Mouse (Mus musculus) megakaryocyte, embryonic 14.5 days (primary cell): ENCODE results near the gene Gm17334. TPM values are rescaled to one million over a fixed set of nuclear protein-coding genes. Genes with fewer than 3 reads are reported as not detected.

Experiments
- H3K27me3 ChIP-seq: replicated peaks from 2 replicates; pipeline ENCODE3; 2012; ENCODE audit warnings: inconsistent platforms
- H3K36me3 ChIP-seq: replicated peaks from 2 replicates; pipeline ENCODE3; 2012; ENCODE audit warnings: low read length, inconsistent platforms, mixed read lengths
- H3K4me1 ChIP-seq: 2 replicates; pipeline ENCODE4 v1.6.1; 2012; ENCODE audit warnings: inconsistent platforms
- H3K4me3 ChIP-seq: replicated peaks from 2 replicates; pipeline ENCODE3; 2012; ENCODE audit warnings: moderate library complexity, mild to moderate bottlenecking, inconsistent platforms
- H3K9me3 ChIP-seq: 2 replicates; pipeline ENCODE4 v1.6.1; 2012; ENCODE audit warnings: inconsistent platforms
- FLI1 ChIP-seq: IDR thresholded peaks from 2 replicates; pipeline ENCODE4 v1.6.1; 2012; ENCODE audit warnings: low read length, inconsistent platforms, mixed read lengths
- GATA1 ChIP-seq: IDR thresholded peaks from 3 replicates; pipeline ENCODE4 v1.6.1; 2012; ENCODE audit warnings: mixed read lengths, low read length, inconsistent platforms, borderline replicate concordance
- polyA plus RNA-seq: library from polyadenylated mRNA; stranded (reverse); fragments of >175 nt; gene quantifications from 2 replicates; pipeline ENCODE4 v1.2.3, GENCODE M21; 2012; ENCODE audit warnings: low replicate concordance; ENCODE audit not compliant: insufficient read depth

The Gm17334 gene
- polyA plus RNA-seq, 1 experiment, result not detected

- Histone ChIP-seq H3K4me3 (no peak overlapping the region), H3K9me3 (no peaks in the 10 kb centered on the region), H3K36me3 (no peaks in the 10 kb centered on the region), H3K4me1 (peaks cover 47% of the 10 kb centered on the region), H3K27me3 (no peaks in the 10 kb centered on the region)
- no peak for TF ChIP-seq FLI1
- no peak for TF ChIP-seq GATA1
These were observed 40.7 kb downstream of the Gm17334 start for GRCm38 (mm10) chr11:53732244-53732643.

GRCm38 (mm10) chr11:53731457-53731856 is 41.5 kb downstream of the Gm17334 start:
- H3K36me3 ChIP-seq, result no peaks in the 10 kb centered on the region
- peaks cover 39% of the 10 kb centered on the region for H3K4me1 ChIP-seq
- TF ChIP-seq FLI1 (no peak), GATA1 (no peak)
- no peak overlapping the region for H3K4me3 ChIP-seq
- H3K27me3 ChIP-seq, result peaks cover 5% of the 10 kb centered on the region
- no peaks in the 10 kb centered on the region for H3K9me3 ChIP-seq

Other genes with a start within 250 kb of the Gm17334 start
- gene Kif3a, start 205.8 kb downstream of the Gm17334 start, polyA plus RNA-seq, result 1.6 and 5.8 TPM in 2 replicates
- not detected in 2 replicates for gene Il4, start 154.5 kb downstream of the Gm17334 start, polyA plus RNA-seq
- gene Il13, start 138.5 kb downstream of the Gm17334 start, polyA plus RNA-seq, result 0.17 TPM in 1 of 2 replicates, not detected in the other
- gene Rad50, start 65.9 kb downstream of the Gm17334 start, polyA plus RNA-seq, result 2.9 and 3.2 TPM in 2 replicates
- not detected in 2 replicates for gene Il5, start 52.4 kb downstream of the Gm17334 start, polyA plus RNA-seq
- gene Irf1, start 3.2 kb downstream of the Gm17334 start, polyA plus RNA-seq, result 5.1 TPM in 1 of 2 replicates, not detected in the other
- gene Gm12216, start 86.1 kb upstream of the Gm17334 start, polyA plus RNA-seq, result not detected in 2 replicates
- 2.7 and 4.7 TPM in 2 replicates for gene Slc22a5, start 118.5 kb upstream of the Gm17334 start, polyA plus RNA-seq
- gene Slc22a21, start 207.1 kb upstream of the Gm17334 start, polyA plus RNA-seq, result 0.29 TPM in 1 of 2 replicates, not detected in the other